Mouse (Mus musculus) right cerebral cortex, postnatal 10 days (tissue): ENCODE measurements around the gene Hist1h2ap.
"Not testable (repeated sequence)": the region's sequence is repeated elsewhere in the genome, so short reads cannot be mapped to it uniquely, and the experiment has no call there.

Experiments
- DNase-seq, 2 experiments: peaks; one replicate each; pipeline ENCODE4 v3.0.0; 2021; ENCODE audit warnings: low spot score in 2 of 2

Gene Hist1h2ap

DNA sequence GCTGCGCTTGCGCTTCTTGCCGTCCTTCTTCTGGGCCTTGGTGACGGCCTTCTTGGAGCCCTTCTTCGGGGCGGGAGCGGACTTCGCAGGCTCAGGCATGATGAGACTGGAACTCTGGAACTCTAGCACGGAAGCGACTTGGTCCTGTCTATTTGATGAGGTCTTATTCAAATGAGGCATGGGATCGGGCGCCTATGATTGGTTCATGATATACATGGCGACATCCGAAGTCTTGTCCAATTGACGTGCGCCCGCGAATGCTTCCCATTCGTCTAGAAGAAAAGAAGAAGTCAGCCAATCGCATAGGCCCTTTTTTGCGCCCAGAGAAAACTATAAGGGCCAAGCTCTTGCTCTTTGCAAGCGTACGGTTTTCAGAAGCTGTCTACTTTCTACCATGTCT is 23.2 kb downstream of the Hist1h2ap start, which contains the start of the genes Hist1h2bq and Hist1h2ao:
Hist1h2bq (minus strand) TSS at position 125 of the 400 bp plus-strand sequence.
Hist1h2ao (plus strand) TSS at position 393 of the 400 bp plus-strand sequence.
- DNase-seq, result not testable (repeated sequence)

DNA sequence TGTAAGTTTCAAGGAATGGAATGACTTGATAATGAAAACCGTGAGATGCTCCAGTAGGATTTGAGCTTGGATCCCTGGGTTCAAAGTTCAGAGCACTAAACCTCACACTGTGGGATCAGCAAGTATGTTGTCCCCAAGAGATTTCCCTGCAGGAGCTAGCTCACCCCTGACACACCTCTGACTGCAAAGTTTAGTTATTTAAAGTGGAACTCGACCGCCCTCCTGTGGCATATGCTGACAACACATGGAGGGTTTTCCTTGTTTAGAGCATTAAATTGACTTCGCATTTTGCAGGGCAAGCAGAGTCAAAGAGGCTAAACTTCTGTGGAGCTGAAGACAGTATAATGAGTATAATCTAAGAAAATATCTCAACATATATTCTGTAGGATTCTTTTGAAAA is 30.2 kb downstream of the Hist1h2ap start:
- not testable (repeated sequence) for DNase-seq

DNA sequence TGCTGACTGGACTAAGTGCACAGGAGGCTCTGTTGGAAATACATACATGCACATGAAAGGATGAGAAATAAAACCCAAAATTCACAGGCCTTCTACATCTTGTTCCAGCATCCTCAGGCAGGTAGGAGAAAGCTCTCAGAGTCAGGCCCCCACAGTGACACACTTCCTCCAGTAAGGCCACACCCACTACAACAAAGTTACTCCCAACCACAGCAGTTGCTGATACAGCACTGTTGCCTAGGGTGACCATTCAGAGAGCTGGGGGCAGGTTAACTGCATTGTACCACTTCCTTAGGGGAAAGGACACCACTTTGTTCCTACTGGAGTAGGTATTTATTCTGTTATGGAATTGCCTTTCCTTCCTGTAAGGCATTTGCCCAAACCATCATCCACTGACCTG is 36.1 kb downstream of the Hist1h2ap start:
- DNase-seq, result not testable (repeated sequence)

DNA sequence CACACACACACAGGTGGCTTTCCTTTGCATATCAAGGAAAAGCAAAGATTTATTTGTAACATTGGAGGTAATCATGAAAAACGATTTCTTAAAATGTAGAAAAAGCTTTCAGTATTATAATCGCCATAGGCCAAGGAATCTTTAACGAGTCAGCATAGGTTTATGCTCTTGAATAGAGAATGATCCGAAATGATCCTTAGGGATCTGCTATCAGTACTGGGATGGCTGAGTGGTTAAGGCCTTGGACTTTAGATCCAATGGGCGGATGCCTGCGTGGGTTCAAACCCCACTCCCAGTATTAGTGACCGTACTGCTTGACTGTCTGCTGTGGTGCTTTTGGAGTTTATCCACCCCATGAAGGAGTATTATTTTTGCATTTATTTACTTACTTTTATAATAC is 37.7 kb downstream of the Hist1h2ap start:
- no peak for DNase-seq

DNA sequence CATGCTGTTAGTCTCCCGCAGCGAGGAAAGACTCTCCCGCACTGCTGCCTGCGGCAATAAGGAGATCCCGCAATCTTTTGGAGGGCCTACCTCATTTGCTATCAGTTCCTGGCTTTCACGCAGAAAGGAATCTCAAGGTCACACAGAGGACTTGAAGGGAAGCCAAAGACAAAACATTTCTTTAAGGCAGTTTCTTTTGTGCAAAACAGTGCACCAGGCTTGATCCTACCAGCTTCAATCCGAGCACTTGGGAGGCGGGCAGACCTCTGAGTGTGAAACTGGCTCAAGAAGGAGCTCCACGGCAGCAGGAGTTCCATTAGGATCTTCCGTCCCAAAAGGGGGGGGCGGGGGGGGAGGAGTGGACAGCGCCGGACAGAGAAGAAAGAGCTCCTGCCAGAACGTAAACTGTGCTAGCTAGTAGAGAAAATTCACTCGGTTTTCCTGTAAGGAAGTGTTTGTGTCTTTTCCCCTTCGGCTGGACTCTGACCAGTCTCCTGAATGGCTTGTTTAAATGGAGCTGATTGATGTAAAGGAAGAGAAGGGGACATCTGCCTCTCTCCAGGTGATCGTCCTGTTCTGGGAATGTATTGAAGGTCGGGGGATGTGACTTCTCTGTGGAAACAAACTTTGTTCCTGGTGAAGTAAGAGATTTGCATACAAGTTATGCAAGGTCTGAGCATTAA is 42.6 kb downstream of the Hist1h2ap start:
- no peak for DNase-seq

DNA sequence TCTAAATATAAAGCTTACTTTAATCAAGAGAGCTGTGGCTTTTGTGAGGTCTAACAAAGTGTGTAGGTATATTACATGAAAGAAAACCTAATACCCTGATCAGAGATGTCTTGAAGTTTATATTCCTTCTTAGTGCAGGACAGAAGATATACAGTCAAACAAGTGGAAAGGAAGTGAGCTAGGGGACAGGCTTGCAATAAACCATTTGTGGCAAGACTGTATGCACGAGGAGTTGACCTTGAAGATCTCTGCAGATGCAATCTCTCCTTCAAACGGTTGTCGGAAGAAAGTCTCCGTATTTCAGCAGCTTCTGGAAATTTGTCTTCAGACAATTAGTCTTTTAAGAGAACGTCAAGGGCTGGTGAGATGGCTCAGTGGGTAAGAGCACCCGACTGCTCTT is 43.4 kb downstream of the Hist1h2ap start:
- no peak for DNase-seq

DNA sequence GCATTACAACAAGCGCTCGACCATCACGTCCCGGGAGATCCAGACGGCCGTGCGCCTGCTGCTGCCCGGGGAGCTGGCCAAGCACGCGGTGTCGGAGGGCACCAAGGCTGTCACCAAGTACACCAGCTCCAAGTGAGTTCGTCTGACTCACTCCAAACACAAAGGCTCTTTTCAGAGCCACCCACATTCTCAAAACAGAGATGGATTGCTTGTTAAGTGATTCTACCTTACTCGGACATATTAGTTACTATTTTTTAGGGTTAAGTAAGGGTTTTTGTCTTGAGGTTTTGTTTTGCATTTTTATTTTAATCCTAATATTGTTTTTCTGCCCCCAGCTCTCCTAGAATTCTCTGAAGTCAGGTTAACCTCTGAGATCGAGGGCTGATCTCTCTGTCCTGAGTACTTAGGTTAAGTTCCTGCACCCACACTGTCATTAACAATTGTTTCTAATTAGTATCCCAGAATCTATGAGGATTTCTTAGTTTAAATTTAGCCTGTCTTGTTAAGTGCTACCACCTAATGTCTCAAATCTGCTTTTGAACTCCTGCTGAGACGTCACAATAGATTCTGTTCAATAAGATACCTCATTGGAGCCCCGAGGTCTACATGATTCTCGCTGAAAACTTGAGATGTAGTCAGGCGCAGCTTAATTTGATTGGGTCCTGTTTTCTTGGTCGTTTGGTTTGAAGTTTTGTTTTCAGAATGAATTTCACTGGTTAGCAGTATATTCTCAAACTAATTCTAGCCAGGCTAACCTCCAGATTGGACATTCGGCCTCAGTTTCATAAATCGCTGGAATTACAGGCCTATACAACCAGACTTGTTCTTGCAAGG is 45.3 kb downstream of the Hist1h2ap start:
- DNase-seq, result no peak

DNA sequence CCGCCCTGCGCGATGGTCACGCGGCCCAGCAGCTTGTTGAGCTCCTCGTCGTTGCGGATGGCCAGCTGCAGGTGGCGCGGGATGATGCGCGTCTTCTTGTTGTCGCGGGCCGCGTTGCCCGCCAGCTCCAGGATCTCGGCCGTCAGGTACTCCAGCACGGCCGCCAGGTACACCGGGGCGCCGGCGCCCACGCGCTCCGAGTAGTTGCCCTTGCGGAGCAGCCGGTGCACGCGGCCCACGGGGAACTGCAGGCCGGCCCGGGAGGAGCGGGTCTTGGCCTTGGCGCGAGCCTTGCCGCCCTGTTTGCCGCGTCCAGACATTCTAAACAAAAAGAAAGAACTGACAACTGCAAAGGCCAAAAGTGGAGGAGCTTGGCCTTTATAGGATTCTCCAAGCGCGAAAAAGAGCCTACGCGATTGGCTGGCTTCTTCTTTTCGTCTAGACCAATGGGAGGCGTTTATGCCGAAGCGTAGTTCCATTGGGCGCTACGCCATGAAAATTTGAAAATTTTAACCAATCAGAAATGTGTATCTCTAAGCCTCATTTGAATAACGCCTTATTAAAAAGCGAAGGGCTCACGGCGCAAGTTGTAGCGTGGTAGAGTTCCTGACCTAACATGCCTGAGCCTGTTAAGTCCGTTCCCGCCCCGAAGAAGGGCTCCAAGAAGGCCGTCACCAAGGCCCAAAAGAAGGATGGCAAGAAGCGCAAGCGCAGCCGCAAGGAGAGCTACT is 46.2 kb downstream of the Hist1h2ap start, which contains the start of the genes Hist1h2an and Hist1h2bp:
Hist1h2an (minus strand) TSS at position 320 of the 731 bp plus-strand sequence.
Hist1h2bp (plus strand) TSS at position 563 of the 731 bp plus-strand sequence.
- DNase-seq, result peak; percentile 92 to 95

DNA sequence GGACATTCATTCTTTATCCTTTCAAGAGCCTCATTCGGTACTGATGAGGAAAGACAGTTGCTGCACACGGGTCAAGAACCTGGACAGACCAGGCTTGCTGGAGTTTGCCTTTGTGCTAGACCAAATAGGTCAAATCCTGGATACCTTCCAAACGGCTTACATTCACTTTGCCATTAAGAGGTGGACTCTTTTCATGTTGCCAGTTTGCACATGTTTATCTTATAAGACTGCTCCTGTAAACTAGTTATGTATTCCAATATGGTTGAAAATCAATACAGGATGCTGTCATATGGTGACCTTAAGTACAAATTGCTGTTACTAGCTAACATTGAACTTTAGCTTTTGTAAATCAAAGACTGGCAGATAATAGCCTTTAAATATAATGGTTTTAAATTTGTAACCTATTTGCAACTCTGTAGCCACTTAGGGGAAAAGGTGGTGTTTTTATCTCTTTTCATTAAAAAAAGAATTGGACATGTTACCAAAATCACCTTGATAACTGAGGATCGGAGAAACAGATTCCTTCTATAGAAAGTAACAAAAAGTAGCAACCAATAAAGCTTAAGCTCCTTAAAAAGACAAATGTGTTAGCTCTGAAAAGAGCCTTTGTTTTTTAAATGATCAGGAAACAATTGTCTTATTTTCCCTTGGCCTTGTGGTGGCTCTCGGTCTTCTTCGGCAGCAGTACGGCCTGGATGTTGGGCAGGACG is 47.0 kb downstream of the Hist1h2ap start:
- no peak for DNase-seq

DNA sequence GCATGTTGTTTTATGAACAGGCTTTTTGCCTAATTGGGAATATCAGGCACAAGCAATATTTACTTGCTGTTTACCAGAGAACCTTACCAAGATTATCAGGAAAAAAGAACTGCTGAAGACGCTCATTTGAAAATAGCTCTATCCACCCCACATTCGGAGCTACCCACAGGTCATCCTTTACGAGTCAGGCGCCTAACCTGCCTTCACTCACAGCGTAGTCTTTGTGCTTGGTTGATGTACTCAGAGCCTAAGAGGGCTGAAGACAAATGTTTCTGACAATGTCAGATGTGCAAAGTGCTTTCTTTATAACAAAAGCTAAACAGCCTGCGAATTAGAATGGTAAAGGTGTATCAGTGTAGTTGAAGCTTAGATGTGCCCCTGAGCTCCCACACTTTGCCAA is 49.0 kb downstream of the Hist1h2ap start:
- DNase-seq, result no peak

DNA sequence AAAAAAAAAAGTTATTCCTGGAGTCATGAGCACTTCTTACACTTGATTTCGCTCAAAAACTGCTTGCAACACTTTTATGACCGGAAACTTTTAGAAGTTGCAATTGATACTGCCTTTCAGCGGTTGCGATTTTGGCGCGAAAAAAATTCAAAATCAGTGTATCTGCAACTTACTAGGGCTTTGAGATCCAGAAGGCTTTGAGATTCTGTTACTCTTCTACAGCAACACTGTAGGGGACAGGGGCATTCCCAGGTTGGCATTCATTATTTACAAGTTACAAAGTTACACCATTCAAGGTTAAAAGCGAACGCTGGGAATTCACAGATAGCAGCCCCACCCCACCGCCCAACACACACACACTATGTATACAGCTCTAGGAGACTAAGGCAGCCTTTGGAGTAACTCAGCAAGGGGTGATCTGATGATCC is 49.6 kb downstream of the Hist1h2ap start:
- DNase-seq, result no peak

DNA sequence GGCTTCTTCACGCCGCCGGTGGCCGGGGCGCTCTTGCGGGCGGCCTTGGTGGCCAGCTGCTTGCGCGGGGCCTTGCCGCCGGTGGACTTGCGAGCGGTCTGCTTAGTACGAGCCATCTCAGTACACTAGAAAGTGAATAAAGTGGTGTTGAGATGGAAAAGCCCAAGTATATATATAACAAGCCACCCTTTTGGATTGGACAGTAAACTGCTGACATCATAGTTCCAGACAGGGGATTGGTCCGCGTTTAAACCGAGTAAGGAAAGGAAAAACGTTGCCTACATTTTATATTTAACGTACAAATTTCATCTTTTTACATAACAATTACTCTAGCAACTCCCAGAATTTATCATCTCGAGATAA is 50.1 kb downstream of the Hist1h2ap start, which contains the start of gene Hist1h3i:
Hist1h3i (minus strand) TSS at position 116 of the 363 bp plus-strand sequence.
- DNase-seq, result peak; percentile 65 to 83
